Mouse (Mus musculus): Measurements from ENCODE around the gene Rbfox2. TPM values are rescaled to one million over a fixed set of nuclear protein-coding genes. Genes with fewer than 3 reads are reported as not detected.
"Not testable (repeated sequence)": the region's sequence is repeated elsewhere in the genome, so short reads cannot be mapped to it uniquely, and the experiment has no call there.

Gene Rbfox2
- polyA plus RNA-seq, 1 experiment, result 34.7 TPM

DNA sequence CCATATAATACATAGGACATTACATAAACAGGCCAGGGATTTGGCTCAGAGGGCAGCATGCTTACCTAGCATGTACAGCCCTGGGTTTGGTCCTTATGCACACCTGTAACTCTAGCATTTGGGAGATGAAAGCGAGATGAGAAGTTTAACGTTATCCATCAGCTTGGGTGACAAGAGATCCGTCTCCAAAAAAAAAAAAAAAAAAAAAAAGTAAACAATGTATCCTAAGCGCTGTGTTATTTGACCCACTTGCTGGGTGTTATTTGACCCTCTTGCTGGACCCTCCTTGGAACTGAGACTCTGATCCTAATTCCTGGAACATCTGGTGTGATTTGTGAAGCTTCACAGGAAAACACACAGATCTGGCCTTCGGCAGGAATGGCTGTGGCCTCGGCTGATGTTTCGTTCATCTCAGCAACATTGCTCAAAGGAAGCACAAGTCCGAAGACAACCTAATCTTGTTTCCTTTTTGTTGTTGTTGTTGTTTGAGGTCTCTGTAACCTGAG, 32.2 kb upstream of the Rbfox2 start:
- no peak for TF ChIP-seq POLR2A (IDR thresholded peaks at IDR 0.05; ENCODE audit: low read depth, low read length)
- TF ChIP-seq CTCF (IDR thresholded peaks at IDR 0.05; ENCODE audit: extremely low read depth, insufficient read length, insufficient replicate concordance, low read depth, low read length), result no peak
- Histone ChIP-seq H3K27me3 (ENCODE audit: control insufficient read depth, insufficient read depth, low read length) (no peaks in the 10 kb centered on the region), H3K27ac (ENCODE audit: insufficient read depth, low read depth, low read length) (no peak overlapping the region), H3K4me3 (ENCODE audit: low read depth, low read length) (no peak overlapping the region), H3K36me3 (ENCODE audit: control insufficient read depth, insufficient read depth, low read length) (no peaks in the 10 kb centered on the region), H3K4me1 (ENCODE audit: control insufficient read depth, insufficient read depth, insufficient read length, low read length) (peaks cover 28% of the 10 kb centered on the region)
- 45% methylated on average over 8 of the region's 8 CpGs for WGBS

GRCm38 (mm10) chr15:77338451-77338850, 31.6 kb upstream of the Rbfox2 start:
- WGBS, result 16% methylated on average over 7 of the region's 7 CpGs
- Histone ChIP-seq H3K4me3 (ENCODE audit: low read depth, low read length) (peak overlapping the region; percentile 17; the same call in 1 of the 2 replicates), H3K27me3 (ENCODE audit: control insufficient read depth, insufficient read depth, low read length) (no peaks in the 10 kb centered on the region), H3K36me3 (ENCODE audit: control insufficient read depth, insufficient read depth, low read length) (no peaks in the 10 kb centered on the region), H3K4me1 (ENCODE audit: control insufficient read depth, insufficient read depth, insufficient read length, low read length) (peaks cover 23% of the 10 kb centered on the region), H3K27ac (ENCODE audit: insufficient read depth, low read depth, low read length) (peak overlapping the region; percentile 62; the same call in 1 of the 2 replicates)
- TF ChIP-seq CTCF (IDR thresholded peaks at IDR 0.05; ENCODE audit: extremely low read depth, insufficient read length, insufficient replicate concordance, low read depth, low read length) (no peak), POLR2A (IDR thresholded peaks at IDR 0.05; ENCODE audit: low read depth, low read length) (no peak)

DNA sequence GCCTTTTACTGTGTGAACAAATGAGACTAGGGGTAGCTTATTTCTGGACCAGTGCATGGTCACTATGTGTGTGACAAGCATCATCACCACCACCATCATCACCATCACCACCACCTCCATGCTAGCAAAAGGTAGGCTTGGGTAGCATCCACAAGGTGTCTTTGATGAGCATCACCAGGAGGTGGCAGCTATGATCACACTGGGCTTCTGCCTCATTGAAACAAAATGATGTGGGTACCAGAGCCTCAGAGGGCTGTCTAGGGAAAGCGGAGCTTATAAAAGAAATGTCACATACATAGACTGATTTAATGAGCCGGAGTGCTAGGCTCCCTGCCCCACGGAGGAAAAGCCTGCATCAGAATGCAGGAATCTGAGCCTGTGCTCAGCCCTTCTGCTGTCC, 31.1 kb upstream of the Rbfox2 start:
- peak overlapping the region; percentile 62; the same call in 1 of the 2 replicates for H3K27ac ChIP-seq (ENCODE audit: insufficient read depth, low read depth, low read length)

DNA sequence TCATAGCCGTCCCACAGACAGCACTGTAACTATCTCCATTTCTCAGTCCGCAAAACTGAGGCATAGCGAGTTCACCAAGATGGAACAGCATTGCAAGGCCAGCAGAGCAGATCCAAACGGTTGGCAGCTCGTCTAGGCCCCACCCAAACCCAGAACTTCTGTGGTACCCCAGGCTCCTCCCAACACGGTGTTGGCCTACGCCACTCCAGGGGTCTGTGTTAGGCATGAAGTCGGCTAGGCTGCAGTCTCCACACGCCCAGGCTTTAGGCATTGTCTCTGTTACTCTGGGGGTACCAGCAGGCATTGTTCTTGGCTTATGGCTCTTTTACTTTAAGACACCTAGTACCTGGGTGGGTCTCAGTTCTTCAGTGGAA, 30.2 kb upstream of the Rbfox2 start:
- no peak for TF ChIP-seq POLR2A (IDR thresholded peaks at IDR 0.05; ENCODE audit: low read depth, low read length)
- Histone ChIP-seq H3K36me3 (ENCODE audit: control insufficient read depth, insufficient read depth, low read length) (no peaks in the 10 kb centered on the region), H3K4me3 (ENCODE audit: low read depth, low read length) (no peak overlapping the region), H3K27me3 (ENCODE audit: control insufficient read depth, insufficient read depth, low read length) (no peaks in the 10 kb centered on the region), H3K27ac (ENCODE audit: insufficient read depth, low read depth, low read length) (0 out of 2 replicates have a peak overlapping the region, but pooled peaks have one; percentile 46), H3K4me1 (ENCODE audit: control insufficient read depth, insufficient read depth, insufficient read length, low read length) (peaks cover 17% of the 10 kb centered on the region)
- WGBS, result 48% methylated on average over 9 of the region's 9 CpGs

More for the DNA sequence above, 31.1 kb upstream of the Rbfox2 start:
- no peak for TF ChIP-seq CTCF (IDR thresholded peaks at IDR 0.05; ENCODE audit: extremely low read depth, insufficient read length, insufficient replicate concordance, low read depth, low read length)
- no peak for TF ChIP-seq POLR2A (IDR thresholded peaks at IDR 0.05; ENCODE audit: low read depth, low read length)
- peak overlapping the region; percentile 17; the same call in 1 of the 2 replicates for H3K4me3 ChIP-seq (ENCODE audit: low read depth, low read length)
- 57% methylated on average over 3 of the region's 3 CpGs for WGBS
- no peaks in the 10 kb centered on the region for H3K36me3 ChIP-seq (ENCODE audit: control insufficient read depth, insufficient read depth, low read length)
- H3K27me3 ChIP-seq (ENCODE audit: control insufficient read depth, insufficient read depth, low read length), result no peaks in the 10 kb centered on the region
- H3K4me1 ChIP-seq (ENCODE audit: control insufficient read depth, insufficient read depth, insufficient read length, low read length), result peaks cover 19% of the 10 kb centered on the region

DNA sequence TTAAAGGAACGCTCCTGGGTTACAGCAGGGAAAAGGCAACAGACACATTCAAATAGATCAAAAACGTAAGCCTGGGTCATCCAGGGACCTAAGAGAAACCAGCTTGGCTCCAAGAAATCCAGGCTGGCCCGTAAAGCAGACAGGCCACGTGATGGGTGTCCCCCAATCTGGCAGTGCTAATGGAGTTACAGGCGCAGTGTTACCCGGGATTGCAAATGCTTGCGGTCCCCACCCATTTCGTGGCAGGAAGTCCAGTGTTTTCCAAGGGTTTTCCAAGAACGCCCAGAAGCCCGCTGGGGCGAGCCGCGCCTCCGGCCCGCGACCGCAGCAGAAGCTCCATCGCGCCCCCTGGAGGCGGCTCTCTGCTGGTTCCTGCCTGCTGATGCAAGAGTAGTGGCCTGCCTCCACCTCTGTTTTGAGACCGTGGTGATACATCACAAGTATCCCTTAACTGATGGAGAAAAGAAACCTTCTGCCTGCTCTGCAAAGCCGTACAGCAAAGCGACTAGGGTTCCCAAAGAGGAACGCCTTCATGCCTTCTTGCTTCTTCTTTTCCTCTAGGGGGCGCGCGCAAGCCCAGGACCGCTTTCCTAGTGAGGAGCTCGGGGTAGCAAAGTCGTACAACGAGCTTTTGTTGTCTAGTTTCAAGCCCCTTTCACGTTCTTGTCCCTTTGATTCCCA, 29.6 kb upstream of the Rbfox2 start:
- Histone ChIP-seq H3K4me3 (ENCODE audit: low read depth, low read length) (peak overlapping the region; percentile 51), H3K36me3 (ENCODE audit: control insufficient read depth, insufficient read depth, low read length) (no peaks in the 10 kb centered on the region), H3K27me3 (ENCODE audit: control insufficient read depth, insufficient read depth, low read length) (no peaks in the 10 kb centered on the region), H3K27ac (ENCODE audit: insufficient read depth, low read depth, low read length) (peak overlapping the region; percentile 50), H3K4me1 (ENCODE audit: control insufficient read depth, insufficient read depth, insufficient read length, low read length) (peaks cover 17% of the 10 kb centered on the region)
- 4% methylated on average over 32 of the region's 32 CpGs for WGBS
- TF ChIP-seq POLR2A (IDR thresholded peaks at IDR 0.05; ENCODE audit: low read depth, low read length) (no peak), CTCF (IDR thresholded peaks at IDR 0.05; ENCODE audit: extremely low read depth, insufficient read length, insufficient replicate concordance, low read depth, low read length) (peak; percentile 100)

GRCm38 (mm10) chr15:77335185-77335584, 28.4 kb upstream of the Rbfox2 start:
- 96% methylated on average over 3 of the region's 3 CpGs for WGBS

GRCm38 (mm10) chr15:77332272-77332991, 25.6 kb upstream of the Rbfox2 start:
- no peaks in the 10 kb centered on the region for H3K27me3 ChIP-seq (ENCODE audit: control insufficient read depth, insufficient read depth, low read length)

More at GRCm38 (mm10) chr15:77335185-77335584, 28.4 kb upstream of the Rbfox2 start:
- H3K4me3 ChIP-seq (ENCODE audit: low read depth, low read length); H3K36me3 ChIP-seq (ENCODE audit: control insufficient read depth, insufficient read depth, low read length); H3K27ac ChIP-seq (ENCODE audit: insufficient read depth, low read depth, low read length); H3K27me3 ChIP-seq (ENCODE audit: control insufficient read depth, insufficient read depth, low read length): not testable (repeated sequence)
- H3K4me1 ChIP-seq (ENCODE audit: control insufficient read depth, insufficient read depth, insufficient read length, low read length), result peaks cover 17% of the 10 kb centered on the region

More at GRCm38 (mm10) chr15:77332272-77332991, 25.6 kb upstream of the Rbfox2 start:
- no peak overlapping the region for H3K27ac ChIP-seq (ENCODE audit: insufficient read depth, low read depth, low read length)
- H3K36me3 ChIP-seq (ENCODE audit: control insufficient read depth, insufficient read depth, low read length), result no peaks in the 10 kb centered on the region
- H3K4me3 ChIP-seq (ENCODE audit: low read depth, low read length), result no peak overlapping the region
- TF ChIP-seq CTCF (IDR thresholded peaks at IDR 0.05; ENCODE audit: extremely low read depth, insufficient read length, insufficient replicate concordance, low read depth, low read length) (no peak), POLR2A (IDR thresholded peaks at IDR 0.05; ENCODE audit: low read depth, low read length) (no peak)
- peaks cover 14% of the 10 kb centered on the region for H3K4me1 ChIP-seq (ENCODE audit: control insufficient read depth, insufficient read depth, insufficient read length, low read length)
- 74% methylated on average over 7 of the region's 7 CpGs for WGBS

Measured in small intestine, adult 2 months (tissue).